Mouse (Mus musculus) cerebral cortex, adult 2 months (tissue): ENCODE measurements around the gene Calb2.

Experiments used
- WGBS: fragments of 180-500 bp; shearing (Covaris S2); methylation state at CpG from one replicate; pipeline ENCODE4 v1.1.7; 2018; 5-methylcytosine and 5-hydroxymethylcytosine counted together

Calb2 gene

GRCm38 (mm10) chr8:110130537-110130936 lies 37.5 kb downstream of the Calb2 start:
- WGBS: 19% methylated on average over 13 of the region's 13 CpGs

DNA sequence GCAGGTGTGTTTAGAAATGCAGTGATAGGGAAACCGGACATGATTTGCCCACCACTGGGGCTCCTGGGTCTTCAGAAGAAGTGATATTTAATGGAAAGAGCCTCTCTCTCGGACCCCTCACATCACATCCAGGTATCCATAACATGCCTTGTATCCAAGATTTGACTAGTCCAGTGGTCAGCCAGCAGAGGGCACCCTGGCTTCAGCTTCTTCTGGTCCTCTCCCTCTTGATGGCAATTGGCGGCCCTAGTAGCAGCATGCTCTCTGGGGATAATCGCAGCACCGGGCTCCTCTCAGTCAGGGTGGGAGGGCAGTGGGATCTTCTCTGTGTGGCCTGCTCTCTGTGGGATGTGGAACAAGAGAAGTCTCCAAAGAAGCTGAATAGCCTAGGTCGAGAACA lies 48.3 kb downstream of the Calb2 start:
- 47% methylated on average over 6 of the region's 6 CpGs for WGBS

DNA sequence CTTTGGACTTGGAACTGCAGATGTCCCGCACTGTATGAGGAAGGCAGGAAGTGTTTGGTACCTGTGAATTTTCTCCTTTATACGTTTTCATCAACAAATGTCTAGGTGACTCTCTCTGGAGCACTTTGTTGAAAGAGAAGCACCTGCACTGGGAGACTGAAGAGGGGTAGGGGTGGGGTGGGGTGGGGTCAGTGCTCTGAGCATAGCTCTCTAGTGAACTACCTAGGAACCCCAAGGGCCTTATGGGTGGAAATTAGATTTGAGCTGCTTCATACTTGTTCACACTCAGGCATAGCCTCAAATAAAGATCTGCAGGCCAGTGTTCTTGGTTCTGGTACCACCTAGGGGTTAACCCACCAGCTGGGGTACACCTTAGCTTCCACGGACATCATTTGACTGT lies 65.4 kb downstream of the Calb2 start, which contains the start of gene Gm17720:
Gene Gm17720, minus strand, starts transcription at position 101 of the 400 bp plus-strand sequence.
- 97% methylated on average over 3 of the region's 3 CpGs for WGBS

DNA sequence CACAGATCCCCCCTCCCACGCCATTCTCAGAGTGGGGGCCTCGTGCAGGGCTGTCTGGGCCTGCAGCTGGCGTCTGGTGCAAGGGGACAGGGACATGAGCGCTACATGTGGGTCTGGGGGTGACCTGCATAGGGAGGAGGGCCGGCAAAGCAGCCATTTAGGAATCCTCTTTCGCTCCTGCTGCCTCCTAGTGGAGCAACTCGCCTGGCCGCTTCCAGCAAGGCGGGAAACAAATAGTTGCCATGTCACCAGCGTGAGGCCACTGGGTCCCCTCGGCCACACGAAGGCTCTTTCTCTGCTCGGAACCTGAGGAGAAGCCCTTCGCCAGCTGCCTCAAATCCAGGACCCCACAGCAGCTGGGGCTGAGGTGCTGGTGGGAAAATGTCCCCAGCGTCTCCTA lies 66.3 kb downstream of the Calb2 start:
- 91% methylated on average over 15 of the region's 15 CpGs for WGBS

DNA sequence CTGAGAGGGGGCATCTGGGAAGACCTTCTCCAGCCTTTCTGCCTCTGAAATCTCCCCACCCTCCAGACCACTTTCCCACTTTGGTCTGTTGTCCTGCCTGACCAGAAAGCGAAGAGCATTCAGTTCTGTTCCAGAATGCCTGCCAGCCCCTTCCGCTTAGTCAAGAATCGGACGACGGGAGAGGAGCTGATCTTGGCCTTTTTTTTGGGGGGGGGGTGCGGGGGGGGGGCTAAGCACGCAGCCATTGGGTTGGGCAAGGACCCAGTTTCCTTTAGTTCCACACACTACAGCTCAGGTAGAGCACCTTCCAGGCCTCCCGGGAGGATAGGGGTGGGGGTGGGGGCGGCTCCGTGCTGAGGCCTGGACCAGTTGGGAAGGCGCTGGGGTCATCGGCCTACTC lies 67.1 kb downstream of the Calb2 start, which contains the start of gene Gm21964:
Gene Gm21964, plus strand, starts transcription at position 301 of the 400 bp plus-strand sequence.
- WGBS: 88% methylated on average over 12 of the region's 12 CpGs

- whole genome bisulfite sequencing: 42% methylated on average over 1 of the region's 1 CpGs
These were observed 76.1 kb downstream of the Calb2 start for GRCm38 (mm10) chr8:110091869-110092268.
